Mouse (Mus musculus) thymus, adult 2 months (tissue): ENCODE data around the gene Il18rap.

Experiments used
- CTCF ChIP-seq: fragments of 200-500 bp; IDR thresholded peaks from 2 replicates; pipeline ENCODE4 v1.5.1; 2012; ENCODE audit warnings: mild to moderate bottlenecking, control low read depth, low read length, moderate library complexity, borderline replicate concordance; ENCODE audit not compliant: control insufficient read depth, poor library complexity, insufficient read depth; ENCODE audit errors: extremely low read depth
- POLR2A ChIP-seq: fragments of 200-500 bp; IDR thresholded peaks from 2 replicates; pipeline ENCODE4 v1.6.1; 2012; ENCODE audit warnings: mild to moderate bottlenecking, low read length, control low read depth, moderate library complexity; ENCODE audit not compliant: control insufficient read depth, poor library complexity, insufficient read depth; ENCODE audit errors: extremely low read depth

- no peak for TF ChIP-seq CTCF
- TF ChIP-seq POLR2A: no peak
Observed at GRCm38 (mm10) chr1:40523971-40524722, 9.0 kb downstream of the Il18rap start.
